Mouse (Mus musculus) layer of hippocampus, adult 9-11 months (tissue): ENCODE data around the gene Serpinb2.

Experiments used
- DNase-seq: peaks from one replicate; pipeline ENCODE4 v3.0.0; 2022

The Serpinb2 gene

GRCm38 (mm10) chr1:107511252-107511651 lies at the start of gene Serpinb2:
Gene Serpinb2 (plus strand): TSS chr1:107511423.
- DNase-seq: no peak

GRCm38 (mm10) chr1:107479909-107480308 lies 31.3 kb upstream of the Serpinb2 start:
- no peak for DNase-seq

- peak; percentile 54 for DNase-seq
Measured at GRCm38 (mm10) chr1:107481452-107481851, 29.8 kb upstream of the Serpinb2 start.

- no peak for DNase-seq
Measured at GRCm38 (mm10) chr1:107489577-107489976, 21.6 kb upstream of the Serpinb2 start.

GRCm38 (mm10) chr1:107496789-107497188 lies 14.4 kb upstream of the Serpinb2 start:
- DNase-seq: no peak

- no peak for DNase-seq
Measured at GRCm38 (mm10) chr1:107502025-107502424, 9.2 kb upstream of the Serpinb2 start.

- no peak for DNase-seq
Measured at GRCm38 (mm10) chr1:107503294-107503693, 7.9 kb upstream of the Serpinb2 start.

GRCm38 (mm10) chr1:107505898-107506562 lies 5.2 kb upstream of the Serpinb2 start:
- no peak for DNase-seq

- no peak for DNase-seq
Measured at GRCm38 (mm10) chr1:107512194-107513138, 1.2 kb downstream of the Serpinb2 start.

GRCm38 (mm10) chr1:107513530-107513929 lies 2.3 kb downstream of the Serpinb2 start:
- DNase-seq: no peak

GRCm38 (mm10) chr1:107515839-107516498 lies 4.7 kb downstream of the Serpinb2 start:
- no peak for DNase-seq

GRCm38 (mm10) chr1:107525592-107525991 lies 14.4 kb downstream of the Serpinb2 start:
- DNase-seq: no peak

GRCm38 (mm10) chr1:107528325-107529078 lies 17.3 kb downstream of the Serpinb2 start:
- DNase-seq: no peak

- DNase-seq: no peak
Measured at GRCm38 (mm10) chr1:107529365-107530052, 18.3 kb downstream of the Serpinb2 start.

- no peak for DNase-seq
Measured at GRCm38 (mm10) chr1:107533736-107534135, 22.5 kb downstream of the Serpinb2 start.

- no peak for DNase-seq
Measured at GRCm38 (mm10) chr1:107537435-107537834, 26.2 kb downstream of the Serpinb2 start.

GRCm38 (mm10) chr1:107559494-107559893 lies 48.3 kb downstream of the Serpinb2 start:
- DNase-seq: no peak

GRCm38 (mm10) chr1:107562110-107562509 lies 50.9 kb downstream of the Serpinb2 start:
- peak; percentile 3 for DNase-seq

GRCm38 (mm10) chr1:107565644-107566043 lies 54.4 kb downstream of the Serpinb2 start:
- no peak for DNase-seq

- DNase-seq: no peak
Measured at GRCm38 (mm10) chr1:107576094-107576493, 64.9 kb downstream of the Serpinb2 start.

- DNase-seq: no peak
Measured at GRCm38 (mm10) chr1:107577514-107577913, 66.3 kb downstream of the Serpinb2 start.

- peak; percentile 65 for DNase-seq
Measured at GRCm38 (mm10) chr1:107581220-107581619, 70.0 kb downstream of the Serpinb2 start.
